Mouse (Mus musculus) CH12.LX (cell line): ENCODE data around the gene Tial1. TPM values are rescaled to one million over a fixed set of nuclear protein-coding genes. Genes with fewer than 3 reads are reported as not detected.

Experiments used
- DNase-seq: peaks from one replicate; pipeline ENCODE4 v3.0.0-alpha.2; 2013; ENCODE audit errors: extremely low read depth
- H3K27ac ChIP-seq: 2 replicates; pipeline ENCODE4 v1.5.1; 2012; ENCODE audit warnings: low read depth, mild to moderate bottlenecking, control low read depth, moderate library complexity; ENCODE audit not compliant: insufficient read depth
- H3K27me3 ChIP-seq: replicated peaks from 2 replicates; pipeline ENCODE3; 2012; ENCODE audit warnings: inconsistent platforms
- H3K36me3 ChIP-seq, 2 experiments: replicated peaks in 1 of 2; 2 replicates each; pipeline versions ENCODE3 to v1.6.1; 2012; ENCODE audit warnings: inconsistent platforms in 1 of 2, low read length in 1 of 2, mild to moderate bottlenecking in 1 of 2, mixed read lengths in 1 of 2, moderate library complexity in 1 of 2; ENCODE audit not compliant: control insufficient read depth in 1 of 2, insufficient read depth in 1 of 2
- H3K4me1 ChIP-seq, 2 experiments: 2 replicates each; pipeline ENCODE4 v1.6.1; 2012; ENCODE audit warnings: inconsistent platforms in 1 of 2, moderate library complexity in 1 of 2; ENCODE audit not compliant: insufficient read depth in 2 of 2, control insufficient read depth in 1 of 2
- H3K4me2 ChIP-seq: 2 replicates; pipeline ENCODE4 v1.6.1; 2012; ENCODE audit warnings: low read depth, mild to moderate bottlenecking, control low read depth; ENCODE audit not compliant: poor library complexity, insufficient read depth, severe bottlenecking
- H3K4me3 ChIP-seq, 3 experiments: fragments of 150-350 bp in 1 of 3; sonication (generic) in 1 of 3; replicated peaks in 1 of 3; 2 replicates each; pipeline versions ENCODE3 to v1.5.1; 2011 to 2012; ENCODE audit warnings: low read depth in 2 of 3, low read length in 2 of 3, mild to moderate bottlenecking in 2 of 3, moderate library complexity in 2 of 3, control low read depth in 1 of 3, improper control_type of control experiment in 1 of 3, inconsistent platforms in 1 of 3, mixed read lengths in 1 of 3; ENCODE audit not compliant: poor library complexity in 1 of 3
- H3K79me2 ChIP-seq: replicated peaks from 2 replicates; pipeline ENCODE4 v1.6.1; 2012; ENCODE audit warnings: mild to moderate bottlenecking, moderate library complexity; ENCODE audit not compliant: control insufficient read depth, poor library complexity, insufficient read depth, severe bottlenecking; ENCODE audit errors: extremely low read depth
- H3K9ac ChIP-seq: 2 replicates; pipeline ENCODE4 v1.6.1; 2012; ENCODE audit warnings: low read depth, mild to moderate bottlenecking, control low read depth, moderate library complexity; ENCODE audit not compliant: insufficient read depth
- H3K9me3 ChIP-seq: replicated peaks from 2 replicates; pipeline ENCODE3; 2012; ENCODE audit warnings: low read length, inconsistent platforms, mixed read lengths
- BHLHE40 ChIP-seq: IDR thresholded peaks from 2 replicates; pipeline ENCODE4 v1.6.1; 2011; ENCODE audit warnings: mild to moderate bottlenecking, low read depth, low read length, improper control_type of control experiment
- CHD1 ChIP-seq: IDR thresholded peaks from 2 replicates; pipeline ENCODE4 v1.6.1; 2012; ENCODE audit warnings: low read depth, low read length, improper control_type of control experiment, inconsistent platforms
- CHD2 ChIP-seq: IDR thresholded peaks from 2 replicates; pipeline ENCODE4 v1.6.1; 2011; ENCODE audit warnings: low read length, improper control_type of control experiment
- CTCF ChIP-seq, 2 experiments: IDR thresholded peaks in 1 of 2; conservative IDR thresholded peaks in 1 of 2; 2 replicates each; pipeline ENCODE4 v1.5.1; 2011 to 2012; ENCODE audit warnings: low read depth in 2 of 2, low read length in 2 of 2, improper control_type of control experiment in 1 of 2, inconsistent platforms in 1 of 2, mild to moderate bottlenecking in 1 of 2, moderate library complexity in 1 of 2
- E2F4 ChIP-seq: IDR thresholded peaks from 2 replicates; pipeline ENCODE4 v1.6.1; 2011; ENCODE audit warnings: low read depth, low read length, improper control_type of control experiment; ENCODE audit not compliant: insufficient replicate concordance
- ELF1 ChIP-seq: IDR thresholded peaks from 2 replicates; pipeline ENCODE4 v1.6.1; 2014; ENCODE audit warnings: low read depth, mild to moderate bottlenecking, inconsistent platforms, low read length, improper control_type of control experiment
- EP300 ChIP-seq: IDR thresholded peaks from 2 replicates; pipeline ENCODE4 v1.6.1; 2011; ENCODE audit warnings: low read length, improper control_type of control experiment
- ETS1 ChIP-seq: conservative IDR thresholded peaks from 2 replicates; pipeline ENCODE4 v1.6.1; 2012; ENCODE audit warnings: low read depth, mild to moderate bottlenecking, inconsistent platforms, low read length, improper control_type of control experiment, moderate library complexity
- GABPA ChIP-seq: IDR thresholded peaks from 2 replicates; pipeline ENCODE4 v1.6.1; 2012; ENCODE audit warnings: low read depth, low read length, improper control_type of control experiment, inconsistent platforms; ENCODE audit not compliant: insufficient replicate concordance
- HCFC1 ChIP-seq: IDR thresholded peaks from 2 replicates; pipeline ENCODE4 v1.6.1; 2012; ENCODE audit warnings: low read depth, mild to moderate bottlenecking, inconsistent platforms, low read length, improper control_type of control experiment
- IRF4 ChIP-seq: IDR thresholded peaks from 2 replicates; pipeline ENCODE4 v1.6.1; 2014; ENCODE audit warnings: low read depth, mild to moderate bottlenecking, inconsistent platforms, low read length, improper control_type of control experiment
- JUN ChIP-seq: IDR thresholded peaks from 2 replicates; pipeline ENCODE4 v1.6.1; 2011; ENCODE audit warnings: low read depth, mild to moderate bottlenecking, low read length, improper control_type of control experiment, moderate library complexity; ENCODE audit not compliant: insufficient read depth
- JUND ChIP-seq: conservative IDR thresholded peaks from 2 replicates; pipeline ENCODE4 v1.6.1; 2011; ENCODE audit warnings: low read depth, low read length, improper control_type of control experiment
- KAT2A ChIP-seq: IDR thresholded peaks from 2 replicates; pipeline ENCODE4 v1.6.1; 2012; ENCODE audit warnings: low read length, improper control_type of control experiment, inconsistent platforms; ENCODE audit not compliant: insufficient replicate concordance
- MAFK ChIP-seq: IDR thresholded peaks from 2 replicates; pipeline ENCODE4 v1.6.1; 2011; ENCODE audit warnings: low read length, improper control_type of control experiment; ENCODE audit not compliant: insufficient replicate concordance
- MAX ChIP-seq: IDR thresholded peaks from 2 replicates; pipeline ENCODE4 v1.6.1; 2011; ENCODE audit warnings: low read length, improper control_type of control experiment
- MAZ ChIP-seq: IDR thresholded peaks from 2 replicates; pipeline ENCODE4 v1.6.1; 2012; ENCODE audit warnings: low read depth, mild to moderate bottlenecking, inconsistent platforms, low read length, improper control_type of control experiment, moderate library complexity
- MEF2A ChIP-seq: IDR thresholded peaks from 2 replicates; pipeline ENCODE4 v1.6.1; 2014; ENCODE audit warnings: low read depth, mild to moderate bottlenecking, inconsistent platforms, low read length, improper control_type of control experiment, borderline replicate concordance
- MXI1 ChIP-seq: IDR thresholded peaks from 2 replicates; pipeline ENCODE4 v1.6.1; 2011; ENCODE audit warnings: mild to moderate bottlenecking, low read depth, low read length, improper control_type of control experiment
- MYC ChIP-seq: IDR thresholded peaks from 2 replicates; pipeline ENCODE4 v1.6.1; 2011; ENCODE audit warnings: low read depth, mild to moderate bottlenecking, improper control_type of control experiment, low read length
- NELFE ChIP-seq: IDR thresholded peaks from 2 replicates; pipeline ENCODE4 v1.6.1; 2011; ENCODE audit warnings: low read depth, low read length, improper control_type of control experiment
- NRF1 ChIP-seq: IDR thresholded peaks from 2 replicates; pipeline ENCODE4 v1.6.1; 2014; ENCODE audit warnings: low read depth, mild to moderate bottlenecking, inconsistent platforms, low read length, improper control_type of control experiment, moderate library complexity
- PAX5 ChIP-seq: IDR thresholded peaks from 2 replicates; pipeline ENCODE4 v1.6.1; 2012; ENCODE audit warnings: low read length, inconsistent platforms, mixed read lengths
- POLR2A ChIP-seq: IDR thresholded peaks from 2 replicates; pipeline ENCODE4 v1.6.1; 2011; ENCODE audit warnings: low read depth, mild to moderate bottlenecking, improper control_type of control experiment, low read length
- POLR2AphosphoS2 ChIP-seq: IDR thresholded peaks from 2 replicates; pipeline ENCODE4 v1.6.1; 2011; ENCODE audit warnings: low read depth, low read length, improper control_type of control experiment
- RAD21 ChIP-seq: IDR thresholded peaks from 2 replicates; pipeline ENCODE4 v1.6.1; 2011; ENCODE audit warnings: low read depth, mild to moderate bottlenecking, low read length, improper control_type of control experiment, moderate library complexity
- RCOR1 ChIP-seq: conservative IDR thresholded peaks from 2 replicates; pipeline ENCODE4 v1.6.1; 2012; ENCODE audit warnings: low read depth, mild to moderate bottlenecking, inconsistent platforms, low read length, improper control_type of control experiment
- SIN3A ChIP-seq: IDR thresholded peaks from 2 replicates; pipeline ENCODE4 v1.6.1; 2012; ENCODE audit warnings: low read length, improper control_type of control experiment, inconsistent platforms
- SMC3 ChIP-seq: IDR thresholded peaks from 2 replicates; pipeline ENCODE4 v1.6.1; 2011; ENCODE audit warnings: low read depth, low read length, improper control_type of control experiment
- TCF12 ChIP-seq: IDR thresholded peaks from 2 replicates; pipeline ENCODE4 v1.6.1; 2014; ENCODE audit warnings: low read depth, mild to moderate bottlenecking, inconsistent platforms, low read length, improper control_type of control experiment
- UBTF ChIP-seq: IDR thresholded peaks from 2 replicates; pipeline ENCODE4 v1.6.1; 2012; ENCODE audit warnings: low read depth, mild to moderate bottlenecking, inconsistent platforms, low read length, improper control_type of control experiment, moderate library complexity
- USF1 ChIP-seq: IDR thresholded peaks from 2 replicates; pipeline ENCODE4 v1.6.1; 2014; ENCODE audit warnings: low read depth, mild to moderate bottlenecking, inconsistent platforms, low read length, improper control_type of control experiment
- USF2 ChIP-seq: conservative IDR thresholded peaks from 2 replicates; pipeline ENCODE4 v1.6.1; 2011; ENCODE audit warnings: low read depth, low read length, improper control_type of control experiment
- ZC3H11A ChIP-seq: IDR thresholded peaks from 2 replicates; pipeline ENCODE4 v1.6.1; 2012; ENCODE audit warnings: low read depth, mild to moderate bottlenecking, inconsistent platforms, low read length, improper control_type of control experiment
- ZKSCAN1 ChIP-seq: IDR thresholded peaks from 2 replicates; pipeline ENCODE4 v1.6.1; 2012; ENCODE audit warnings: low read depth, inconsistent platforms, low read length, improper control_type of control experiment, borderline replicate concordance
- ZMIZ1 ChIP-seq: IDR thresholded peaks from 2 replicates; pipeline ENCODE4 v1.6.1; 2012; ENCODE audit warnings: low read depth, mild to moderate bottlenecking, inconsistent platforms, low read length, improper control_type of control experiment
- ZNF384 ChIP-seq: IDR thresholded peaks from 2 replicates; pipeline ENCODE4 v1.6.1; 2012; ENCODE audit warnings: low read depth, low read length, improper control_type of control experiment, inconsistent platforms
- dilution Hi-C: fragments of 300-500 bp; cut with MboI; formaldehyde crosslinking; loops from 2 replicates; pipeline ENCODE4 v1.14.3; 2020; ENCODE audit warnings: low sequenced_read_pairs; ENCODE audit not compliant: extremely low pct_unique_long_range_greater_than_20kb, extremely low pct_ligation_motif_present
- in situ Hi-C: fragments of 300-500 bp; cut with MboI; formaldehyde crosslinking; loops from 3 replicates; pipeline ENCODE4 v1.14.3; 2019; ENCODE audit warnings: low sequenced_read_pairs, low pct_ligation_motif_present, low pct_unique_long_range_greater_than_20kb, mixed read lengths
- polyA plus RNA-seq: library from polyadenylated mRNA; unstranded; fragments of >175 nt; gene quantifications from 2 replicates; pipeline ENCODE4 v1.2.1, GENCODE M21; 2012; ENCODE audit warnings: low read depth; ENCODE audit not compliant: insufficient read length
- total RNA-seq, 2 experiments: library from RNA; depleted of rRNA; stranded (reverse); fragments of 300-350 nt in 1 of 2; fragments of >200 nt in 1 of 2; gene quantifications; 2 replicates each; pipeline ENCODE4 v1.2.3; 2012 to 2014

Gene Tial1
- total RNA-seq (2012; rRNA removed), result 42.6 and 43.2 TPM in 2 replicates
- total RNA-seq (2014; rRNA removed), result 52.9 and 53.4 TPM in 2 replicates
- polyA plus RNA-seq, result 83.8 and 101 TPM in 2 replicates

- peaks cover 6 to 26% of the 10 kb centered on the region in 2 experiments; a peak in 3 of 4 replicates for H3K4me1 ChIP-seq
- H3K9ac ChIP-seq, result peak within 1 kb of the TSS; percentile 73
- H3K27me3 ChIP-seq, result no peaks in the 10 kb centered on the region
- H3K36me3 ChIP-seq, result no peaks in the 10 kb centered on the region
- DNase-seq, result peak; percentile 97
- H3K27ac ChIP-seq, result peak within 1 kb of the TSS; percentile 47; the same call in 1 of the 2 replicates
- in situ Hi-C loops, result loop anchor here (5.0 to 10.0 kb wide), 2 partner anchors 81 to 243 kb away; no protein-coding TSS in a partner anchor
- dilution Hi-C loops, result no loop called here
- peak within 1 kb of the TSS; percentile 73 to 86 (median 79) for H3K4me3 ChIP-seq
- no peaks in the 10 kb centered on the region for H3K9me3 ChIP-seq
- H3K79me2 ChIP-seq, result peaks cover 26% of the 10 kb centered on the region
- peak within 1 kb of the TSS; percentile 22 for H3K4me2 ChIP-seq
- TF ChIP-seq MAZ, result 0 out of 2 replicates have a peak, but pooled peaks have one; percentile 34
- peak; percentile 74 for TF ChIP-seq TCF12
- no peak for TF ChIP-seq USF2
- peak; percentile 97 for TF ChIP-seq UBTF
- TF ChIP-seq RAD21, result no peak
- TF ChIP-seq MYC, result peak; percentile 99
- TF ChIP-seq MAX, result peak; percentile 98
- no peak for TF ChIP-seq JUN
- TF ChIP-seq BHLHE40, result peak; percentile 69
- TF ChIP-seq MEF2A, result peak; percentile 54
- no peak for TF ChIP-seq ZNF384
- peak; percentile 82 for TF ChIP-seq POLR2A
- no peak for TF ChIP-seq MAFK
- TF ChIP-seq ETS1, result no peak; the same call in 1 of the 2 replicates
- TF ChIP-seq USF1, result no peak
- no peak for TF ChIP-seq RCOR1
- TF ChIP-seq PAX5, result no peak
- TF ChIP-seq HCFC1, result peak; percentile 99
- TF ChIP-seq CHD2, result peak; percentile 68
- TF ChIP-seq NELFE, result peak; percentile 82
- peak; percentile 29 for TF ChIP-seq IRF4
- no peak for TF ChIP-seq SMC3
- TF ChIP-seq EP300, result no peak
- TF ChIP-seq ZMIZ1, result peak; percentile 95
- no peak for TF ChIP-seq ZKSCAN1
- TF ChIP-seq POLR2AphosphoS2, result peak; percentile 85
- no peak for TF ChIP-seq ZC3H11A
- no peak for TF ChIP-seq CHD1
- peak; percentile 100 for TF ChIP-seq MXI1
- TF ChIP-seq KAT2A, result peak; percentile 98
- TF ChIP-seq JUND, result no peak
- peak; percentile 96 for TF ChIP-seq SIN3A
- no peak for TF ChIP-seq CTCF (conservative IDR thresholded peaks at IDR 0.05 in 1 of 2, IDR thresholded peaks at IDR 0.05 in 1 of 2; ENCODE audit: low read depth in 2 of 2, low read length in 2 of 2)
- peak; percentile 76 for TF ChIP-seq ELF1
- TF ChIP-seq NRF1, result peak; percentile 87
- peak; percentile 86; the same call in 1 of the 2 replicates for TF ChIP-seq E2F4
- peak; percentile 75; the same call in 1 of the 2 replicates for TF ChIP-seq GABPA
These were observed at the start of gene Tial1 for GRCm38 (mm10) chr7:128461285-128462215. TSS of gene Tial1 (minus strand) at chr7:128461717.
